8 mouse cellular contexts compared by ENCODE assay signal in the genomic region with DNA sequence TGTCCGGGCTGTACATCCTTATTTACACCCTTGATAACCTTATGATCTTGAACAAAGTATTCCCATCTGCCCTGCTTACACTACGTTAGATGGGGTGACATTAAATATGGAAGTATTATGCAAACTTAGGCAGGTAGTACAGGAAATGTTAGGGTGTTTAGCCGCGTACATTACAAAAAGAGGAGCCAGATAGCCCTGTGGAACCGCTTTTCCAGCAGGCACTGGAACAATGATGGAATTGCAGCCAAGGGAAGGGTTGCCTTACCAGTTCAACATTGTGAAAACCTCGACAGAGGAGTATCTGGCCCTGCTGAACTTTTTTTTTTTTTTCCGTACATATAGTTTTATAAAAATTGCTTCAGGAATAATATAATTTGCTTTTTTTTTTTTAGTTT. TPM values are rescaled to one million over a fixed set of nuclear protein-coding genes. Genes with fewer than 3 reads are reported as not detected.
DNase-seq lines count a peak whose midpoint lies in the region; ATAC-seq and TF ChIP-seq lines count a peak whose summit lies in the region.

No protein-coding gene starts in this region.

- no peaks in the 10 kb centered on the region for H3K27me3 ChIP-seq in lung, embryonic 15.5 days
- H3K27me3 ChIP-seq in limb, embryonic 12.5 days, result no peaks in the 10 kb centered on the region

- peak overlapping the region; percentile 96 for H3K4me2 ChIP-seq in lung, embryonic 15.5 days
- H3K4me2 ChIP-seq in limb, embryonic 12.5 days, result peak overlapping the region; percentile 94

- WGBS in lung, embryonic 15.5 days, result 13% methylated on average over 7 of the region's 7 CpGs
- WGBS in limb, embryonic 12.5 days, result 18% methylated on average over 7 of the region's 7 CpGs
- 14% methylated on average over 7 of the region's 7 CpGs for WGBS in olfactory bulb, adult 2 months

- peaks cover 13% of the 10 kb centered on the region for H3K4me1 ChIP-seq in lung, embryonic 15.5 days
- H3K4me1 ChIP-seq in embryonic fibroblast, embryonic 13.5 days (ENCODE audit: control insufficient read depth, insufficient read depth, low read length), result no peaks in the 10 kb centered on the region
- peaks cover 8% of the 10 kb centered on the region for H3K4me1 ChIP-seq in limb, embryonic 12.5 days (replicated peaks)
- peaks cover 4% of the 10 kb centered on the region; the same call in 1 of the 2 replicates for H3K4me1 ChIP-seq in olfactory bulb, adult 2 months (ENCODE audit: control insufficient read depth, insufficient read depth, low read length)

- no peak for TF ChIP-seq POLR2A in embryonic fibroblast, embryonic 13.5 days (IDR thresholded peaks at IDR 0.05; ENCODE audit: low read depth, low read length)
- TF ChIP-seq POLR2A in olfactory bulb, adult 2 months (IDR thresholded peaks at IDR 0.05; ENCODE audit: insufficient read depth, low read depth, low read length), result no peak

- H3K4me3 ChIP-seq in lung, embryonic 15.5 days, result peak overlapping the region; percentile 94
- H3K4me3 ChIP-seq in embryonic fibroblast, embryonic 13.5 days (ENCODE audit: insufficient read depth, low read length), result peak overlapping the region; percentile 78
- H3K4me3 ChIP-seq in limb, embryonic 12.5 days (replicated peaks), result peak overlapping the region; percentile 81
- peak overlapping the region; percentile 86 for H3K4me3 ChIP-seq in olfactory bulb, adult 2 months (ENCODE audit: insufficient read depth, low read depth, low read length)

- no peaks in the 10 kb centered on the region for H3K9me3 ChIP-seq in lung, embryonic 15.5 days
- no peaks in the 10 kb centered on the region for H3K9me3 ChIP-seq in limb, embryonic 12.5 days

- H3K36me3 ChIP-seq in lung, embryonic 15.5 days, result no peaks in the 10 kb centered on the region
- peaks cover 6% of the 10 kb centered on the region for H3K36me3 ChIP-seq in limb, embryonic 12.5 days

- ATAC-seq in lung, embryonic 15.5 days (ENCODE audit: borderline replicate concordance, extremely low read depth, low FRiP score, low TSS enrichment), result no peak; the same call in 1 of the 2 replicates
- no peak for ATAC-seq in limb, embryonic 12.5 days (ENCODE audit: insufficient number of reproducible peaks, insufficient read depth, low FRiP score, low TSS enrichment, low read depth)
- no peak for ATAC-seq in activated CD4-positive, CD25-positive, alpha-beta regulatory T cell, adult 4 months

- peak overlapping the region; percentile 71; the same call in 1 of the 2 replicates for H3K27ac ChIP-seq in lung, embryonic 15.5 days
- H3K27ac ChIP-seq in embryonic fibroblast, embryonic 13.5 days (ENCODE audit: insufficient read depth, low read length), result no peak overlapping the region
- H3K27ac ChIP-seq in limb, embryonic 12.5 days, result no peak overlapping the region
- H3K27ac ChIP-seq in olfactory bulb, adult 2 months (ENCODE audit: insufficient read depth, low read depth, low read length), result no peak overlapping the region

- TF ChIP-seq CTCF in embryonic fibroblast, embryonic 13.5 days (IDR thresholded peaks at IDR 0.05; ENCODE audit: borderline replicate concordance, insufficient read depth, low read length), result no peak
- no peak for TF ChIP-seq CTCF in olfactory bulb, adult 2 months (IDR thresholded peaks at IDR 0.05; ENCODE audit: insufficient read depth, low read depth, low read length)

- DNase-seq in lung, postnatal 36 days, result no peak
- no peak for DNase-seq in kidney, adult 18-20 months
- DNase-seq in ovary, postnatal 36 days (ENCODE audit: low spot score), result no peak

- H3K9ac ChIP-seq in lung, embryonic 15.5 days, result peak overlapping the region; percentile 77
- H3K9ac ChIP-seq in limb, embryonic 12.5 days (replicated peaks), result peak overlapping the region; percentile 69

RNA-seq across cellular contexts. Expression of gene Fam57a, which starts 0.7 kb away (rescaled TPM):
- 32.2 and 34.4 TPM in 2 replicates for polyA plus RNA-seq in lung, embryonic 15.5 days (2015; fragmentation: Nextera tagmentation; extraction: Ambion mirVana)
- polyA plus RNA-seq in embryonic fibroblast, embryonic 13.5 days (2011; ENCODE audit: insufficient read length, low read depth, missing spikeins), result 17.5 and 20.8 TPM in 2 replicates
- 24.2 and 26.6 TPM in 2 replicates for polyA plus RNA-seq in limb, embryonic 12.5 days (2016; fragmentation: Nextera tagmentation; extraction: Ambion mirVana)
- not detected in 2 replicates for polyA plus RNA-seq in olfactory bulb, adult 2 months (2012; ENCODE audit: insufficient read depth, insufficient read length, low replicate concordance, missing spikeins)
- polyA plus RNA-seq in activated CD4-positive, CD25-positive, alpha-beta regulatory T cell, adult 4 months (2017; shearing (Covaris generic)), result 1 to 10 TPM; 4.1 to 4.9 TPM

RNA-seq across cellular contexts. Expression of gene Vps53, which starts 0.7 kb away (rescaled TPM):
- polyA plus RNA-seq in lung, embryonic 15.5 days (2015; fragmentation: Nextera tagmentation; extraction: Ambion mirVana), result 36.0 and 36.9 TPM in 2 replicates
- polyA plus RNA-seq in embryonic fibroblast, embryonic 13.5 days (2011; ENCODE audit: insufficient read length, low read depth, missing spikeins), result 40.1 and 40.9 TPM in 2 replicates
- polyA plus RNA-seq in limb, embryonic 12.5 days (2016; fragmentation: Nextera tagmentation; extraction: Ambion mirVana), result 39.1 and 43.4 TPM in 2 replicates
- not detected in 2 replicates for polyA plus RNA-seq in olfactory bulb, adult 2 months (2012; ENCODE audit: insufficient read depth, insufficient read length, low replicate concordance, missing spikeins)
- 10 to 100 TPM; 44.5 to 55.8 TPM for polyA plus RNA-seq in activated CD4-positive, CD25-positive, alpha-beta regulatory T cell, adult 4 months (2017; shearing (Covaris generic))

RNA-seq across cellular contexts. Expression of gene Dbil5, which starts 37.3 kb away (rescaled TPM):
- 0.50 and 1.5 TPM in 2 replicates for polyA plus RNA-seq in lung, embryonic 15.5 days (2015; fragmentation: Nextera tagmentation; extraction: Ambion mirVana)
- polyA plus RNA-seq in embryonic fibroblast, embryonic 13.5 days (2011; ENCODE audit: insufficient read length, low read depth, missing spikeins), result not detected in 2 replicates
- 0.95 and 1.0 TPM in 2 replicates for polyA plus RNA-seq in limb, embryonic 12.5 days (2016; fragmentation: Nextera tagmentation; extraction: Ambion mirVana)
- polyA plus RNA-seq in olfactory bulb, adult 2 months (2012; ENCODE audit: insufficient read depth, insufficient read length, low replicate concordance, missing spikeins), result not detected in 2 replicates
- polyA plus RNA-seq in activated CD4-positive, CD25-positive, alpha-beta regulatory T cell, adult 4 months (2017; shearing (Covaris generic)), result not detected

RNA-seq across cellular contexts. Expression of gene Gemin4, which starts 37.3 kb away (rescaled TPM):
- polyA plus RNA-seq in lung, embryonic 15.5 days (2015; fragmentation: Nextera tagmentation; extraction: Ambion mirVana), result 28.3 and 37.0 TPM in 2 replicates
- polyA plus RNA-seq in embryonic fibroblast, embryonic 13.5 days (2011; ENCODE audit: insufficient read length, low read depth, missing spikeins), result 11.3 and 14.7 TPM in 2 replicates
- 33.0 and 34.5 TPM in 2 replicates for polyA plus RNA-seq in limb, embryonic 12.5 days (2016; fragmentation: Nextera tagmentation; extraction: Ambion mirVana)
- polyA plus RNA-seq in olfactory bulb, adult 2 months (2012; ENCODE audit: insufficient read depth, insufficient read length, low replicate concordance, missing spikeins), result not detected in 2 replicates
- polyA plus RNA-seq in activated CD4-positive, CD25-positive, alpha-beta regulatory T cell, adult 4 months (2017; shearing (Covaris generic)), result 10 to 100 TPM in 1 of 2 experiments, 1 to 10 TPM in 1; 7.0 to 13.4 TPM

Comparison
In these comparisons a context has a peak if more than half of its experiments do, and no peak if none do; other contexts are left out.
1. RNA of gene Vps53, which starts 0.7 kb away (polyA plus RNA-seq): 44.5 to 55.8 TPM in activated CD4-positive, CD25-positive, alpha-beta regulatory T cell, adult 4 months, 40.1 to 40.9 TPM in embryonic fibroblast, embryonic 13.5 days, 39.1 to 43.4 TPM in limb, embryonic 12.5 days and 36.0 to 36.9 TPM in lung, embryonic 15.5 days; not detected in olfactory bulb, adult 2 months; every median in the first group is over 10 times any median in the second.
2. Peak in every context shown above with its lines, with median percentiles within 50 percentile points of each other: H3K4me3 ChIP-seq.